Mouse (Mus musculus): Measurements from ENCODE around the gene Klhdc4. TPM values are rescaled to one million over a fixed set of nuclear protein-coding genes. Genes with fewer than 3 reads are reported as not detected.

Klhdc4 gene
- polyA plus RNA-seq, 1 experiment from 2014 or later = 44.4 TPM

DNA sequence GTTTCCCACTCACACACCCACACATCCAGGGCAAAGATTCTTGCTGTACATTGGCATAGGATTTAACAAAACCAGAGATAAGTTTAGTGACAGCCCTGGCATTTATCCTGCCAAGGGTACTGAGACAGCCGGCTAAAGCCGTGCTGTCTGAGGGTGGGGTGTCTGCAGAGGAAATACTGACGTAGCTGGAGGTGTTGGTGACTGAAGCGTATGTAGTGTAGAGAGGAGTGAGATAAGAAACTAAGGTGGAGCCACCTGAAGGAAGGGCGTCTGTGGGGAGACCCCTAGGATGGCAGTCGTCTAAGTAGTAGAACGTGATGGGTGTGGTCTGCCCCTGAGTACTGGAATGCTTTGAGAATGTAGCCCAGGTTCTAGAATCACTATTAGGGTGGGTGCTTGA lies 23.1 kb upstream of the Klhdc4 start:
- Histone ChIP-seq H3K4me1 (ENCODE audit: control insufficient read depth, insufficient read depth, low read length) (peaks cover 5% of the 10 kb centered on the region), H3K4me3 (ENCODE audit: low read length) (no peak overlapping the region), H3K36me3 (ENCODE audit: control insufficient read depth, insufficient read depth, low read length) (no peaks in the 10 kb centered on the region), H3K27ac (ENCODE audit: low read depth, low read length) (no peak overlapping the region), H3K4me2 (replicated peaks; ENCODE audit: low read depth, low read length) (no peak overlapping the region), H3K9ac (ENCODE audit: low read depth, low read length) (no peak overlapping the region), H3K9me3 (ENCODE audit: control insufficient read depth, low read length) (no peaks in the 10 kb centered on the region), H3K27me3 (ENCODE audit: control insufficient read depth, insufficient read depth, low read length) (no peaks in the 10 kb centered on the region)
- 59% methylated on average over 7 of the region's 7 CpGs for WGBS
- ATAC-seq (ENCODE audit: low FRiP score, low TSS enrichment) = no peak

DNA sequence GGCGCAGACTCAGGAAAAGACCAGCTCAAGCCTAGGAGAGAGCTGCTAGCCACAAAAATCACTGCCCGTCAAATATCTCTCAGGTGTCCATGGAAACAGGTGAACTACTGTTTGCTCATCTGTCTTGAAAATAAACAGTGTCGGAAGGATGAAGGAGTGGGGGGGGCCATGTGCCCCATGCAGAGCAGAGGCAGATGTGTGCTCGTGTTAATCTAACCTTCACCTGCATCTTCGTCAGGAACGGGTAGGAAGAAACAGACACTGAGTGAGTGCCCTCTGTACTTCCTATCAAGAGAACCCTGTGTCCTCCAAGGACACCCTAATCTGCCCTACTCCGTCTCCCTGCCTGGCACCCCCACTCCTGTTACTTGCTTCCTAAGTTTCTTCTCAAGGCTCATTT lies 22.3 kb upstream of the Klhdc4 start:
- H3K36me3 ChIP-seq (ENCODE audit: control insufficient read depth, insufficient read depth, low read length) = no peaks in the 10 kb centered on the region
- H3K4me2 ChIP-seq (replicated peaks; ENCODE audit: low read depth, low read length) = no peak overlapping the region
- no peak for ATAC-seq (ENCODE audit: low FRiP score, low TSS enrichment)
- H3K27ac ChIP-seq (ENCODE audit: low read depth, low read length) = no peak overlapping the region
- H3K27me3 ChIP-seq (ENCODE audit: control insufficient read depth, insufficient read depth, low read length) = no peaks in the 10 kb centered on the region
- H3K4me3 ChIP-seq (ENCODE audit: low read length) = no peak overlapping the region
- no peaks in the 10 kb centered on the region for H3K9me3 ChIP-seq (ENCODE audit: control insufficient read depth, low read length)
- H3K9ac ChIP-seq (ENCODE audit: low read depth, low read length) = no peak overlapping the region
- WGBS = 72% methylated on average over 7 of the region's 7 CpGs
- peaks cover 5% of the 10 kb centered on the region for H3K4me1 ChIP-seq (ENCODE audit: control insufficient read depth, insufficient read depth, low read length)

DNA sequence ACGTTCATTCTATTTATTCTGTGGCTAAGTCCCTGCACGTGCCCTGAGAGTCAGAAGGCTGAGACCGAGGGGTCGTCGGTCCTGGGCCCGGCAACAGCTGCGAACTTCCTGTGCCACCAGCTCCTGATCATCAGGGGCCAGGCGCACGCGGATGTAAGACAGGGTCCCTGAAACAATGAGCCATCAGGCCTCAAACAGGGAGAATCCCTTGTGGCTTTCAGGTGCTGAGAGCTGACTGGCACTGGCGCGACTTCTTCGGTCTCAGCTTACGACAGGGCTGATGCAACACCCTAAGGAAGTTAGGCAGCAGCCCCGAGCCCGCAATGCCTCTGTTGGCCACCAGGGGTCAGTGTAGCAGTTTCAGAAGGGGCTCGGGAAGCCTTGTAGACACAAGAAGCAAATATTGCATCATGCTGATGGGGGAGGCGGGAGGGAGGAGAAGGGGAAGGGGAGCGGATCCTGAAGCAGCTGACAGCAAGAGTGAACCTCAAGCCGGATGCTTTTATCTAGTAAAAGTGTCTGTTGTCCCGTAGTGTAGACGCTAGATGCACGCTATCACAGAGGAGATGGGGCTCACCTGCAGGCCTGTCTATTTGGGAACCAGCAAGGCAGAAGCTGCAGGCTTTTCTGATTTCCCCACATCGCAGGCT lies 21.6 kb upstream of the Klhdc4 start:
- H3K4me1 ChIP-seq (ENCODE audit: control insufficient read depth, insufficient read depth, low read length) = peaks cover 5% of the 10 kb centered on the region
- ATAC-seq (ENCODE audit: low FRiP score, low TSS enrichment) = peak; percentile 85

DNA sequence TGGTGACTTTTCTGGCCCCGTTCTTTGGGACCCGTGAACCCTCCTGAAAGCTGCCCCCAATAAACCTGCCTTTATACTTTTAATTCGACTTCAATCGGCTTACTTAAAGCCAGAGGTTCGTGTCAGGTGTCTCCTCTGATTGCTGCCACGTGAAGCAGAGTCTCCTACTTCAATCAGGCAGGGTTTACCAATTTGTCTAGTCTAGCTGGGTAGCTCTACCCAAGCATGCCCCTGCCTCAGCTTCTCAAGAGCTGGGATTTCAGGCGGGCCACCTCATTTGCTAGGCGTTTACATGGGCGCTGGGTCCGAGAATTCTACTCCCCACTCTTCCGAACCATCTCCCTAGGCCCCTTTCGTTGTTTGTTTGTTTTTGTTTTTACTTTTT lies 21.1 kb upstream of the Klhdc4 start:
- 44% methylated on average over 12 of the region's 12 CpGs for WGBS
- no peaks in the 10 kb centered on the region for H3K9me3 ChIP-seq (ENCODE audit: control insufficient read depth, low read length)
- ATAC-seq (ENCODE audit: low FRiP score, low TSS enrichment) = no peak; the same call in 1 of the 2 replicates
- peak overlapping the region; percentile 24 for H3K4me3 ChIP-seq (ENCODE audit: low read length)
- H3K36me3 ChIP-seq (ENCODE audit: control insufficient read depth, insufficient read depth, low read length) = no peaks in the 10 kb centered on the region
- peak overlapping the region; percentile 49 for H3K4me2 ChIP-seq (replicated peaks; ENCODE audit: low read depth, low read length)
- H3K27me3 ChIP-seq (ENCODE audit: control insufficient read depth, insufficient read depth, low read length) = no peaks in the 10 kb centered on the region
- no peak overlapping the region for H3K27ac ChIP-seq (ENCODE audit: low read depth, low read length)
- H3K9ac ChIP-seq (ENCODE audit: low read depth, low read length) = no peak overlapping the region
- H3K4me1 ChIP-seq (ENCODE audit: control insufficient read depth, insufficient read depth, low read length) = peaks cover 5% of the 10 kb centered on the region

More for the DNA sequence above, 21.6 kb upstream of the Klhdc4 start:
- 6% methylated on average over 24 of the region's 24 CpGs for WGBS
- H3K4me2 ChIP-seq (replicated peaks; ENCODE audit: low read depth, low read length) = peak overlapping the region; percentile 49
- H3K36me3 ChIP-seq (ENCODE audit: control insufficient read depth, insufficient read depth, low read length) = no peaks in the 10 kb centered on the region
- peak overlapping the region; percentile 24 for H3K4me3 ChIP-seq (ENCODE audit: low read length)
- H3K27me3 ChIP-seq (ENCODE audit: control insufficient read depth, insufficient read depth, low read length) = no peaks in the 10 kb centered on the region
- no peak overlapping the region; the same call in 1 of the 2 replicates for H3K9ac ChIP-seq (ENCODE audit: low read depth, low read length)
- no peaks in the 10 kb centered on the region for H3K9me3 ChIP-seq (ENCODE audit: control insufficient read depth, low read length)
- no peak overlapping the region for H3K27ac ChIP-seq (ENCODE audit: low read depth, low read length)

DNA sequence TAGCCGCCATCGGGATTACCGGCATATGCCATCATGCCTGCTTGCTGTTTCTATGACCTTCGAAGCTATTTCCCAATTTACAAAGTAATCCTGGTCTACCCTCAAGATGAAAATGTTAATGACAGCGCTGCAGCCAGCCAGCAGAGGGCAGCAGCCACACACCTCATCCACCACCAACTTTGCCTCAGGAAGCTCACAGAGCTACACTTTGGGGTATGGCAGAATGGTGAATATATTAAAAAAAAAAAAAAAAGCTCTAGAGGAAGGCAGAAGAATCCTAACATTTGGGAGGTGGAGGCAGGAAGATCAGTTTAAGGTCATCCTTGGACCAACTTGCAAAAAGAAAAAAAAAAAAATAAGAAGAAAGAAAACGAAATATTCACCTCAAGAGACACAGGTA lies 20.6 kb upstream of the Klhdc4 start:
- Histone ChIP-seq H3K27me3 (ENCODE audit: control insufficient read depth, insufficient read depth, low read length) (no peaks in the 10 kb centered on the region), H3K36me3 (ENCODE audit: control insufficient read depth, insufficient read depth, low read length) (no peaks in the 10 kb centered on the region), H3K9ac (ENCODE audit: low read depth, low read length) (no peak overlapping the region), H3K4me2 (replicated peaks; ENCODE audit: low read depth, low read length) (no peak overlapping the region), H3K9me3 (ENCODE audit: control insufficient read depth, low read length) (no peaks in the 10 kb centered on the region), H3K4me1 (ENCODE audit: control insufficient read depth, insufficient read depth, low read length) (peaks cover 5% of the 10 kb centered on the region), H3K27ac (ENCODE audit: low read depth, low read length) (no peak overlapping the region), H3K4me3 (ENCODE audit: low read length) (no peak overlapping the region)
- 11% methylated on average over 6 of the region's 6 CpGs for WGBS
- ATAC-seq (ENCODE audit: low FRiP score, low TSS enrichment) = 0 out of 2 replicates have a peak, but pooled peaks have one; percentile 36

DNA sequence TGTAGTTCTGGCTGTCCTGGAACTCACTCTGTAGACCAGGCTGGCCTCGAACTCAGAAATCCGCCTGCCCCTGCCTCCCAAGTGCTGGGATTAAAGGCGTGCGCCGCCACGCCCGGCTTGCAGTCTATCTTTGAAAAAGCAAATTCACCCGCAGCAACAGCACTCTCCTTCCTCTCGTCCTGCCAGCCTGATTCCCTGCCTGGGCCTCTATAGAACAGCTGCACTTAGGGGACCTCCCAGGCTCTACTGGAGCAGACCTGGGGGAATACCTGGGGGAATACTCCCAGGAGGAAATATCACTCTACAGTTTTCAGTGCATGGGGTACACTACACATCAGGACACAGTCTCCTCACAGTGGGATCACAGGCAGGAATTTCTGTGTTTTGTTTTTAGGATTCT lies 19.9 kb upstream of the Klhdc4 start:
- no peak for ATAC-seq (ENCODE audit: low FRiP score, low TSS enrichment)

DNA sequence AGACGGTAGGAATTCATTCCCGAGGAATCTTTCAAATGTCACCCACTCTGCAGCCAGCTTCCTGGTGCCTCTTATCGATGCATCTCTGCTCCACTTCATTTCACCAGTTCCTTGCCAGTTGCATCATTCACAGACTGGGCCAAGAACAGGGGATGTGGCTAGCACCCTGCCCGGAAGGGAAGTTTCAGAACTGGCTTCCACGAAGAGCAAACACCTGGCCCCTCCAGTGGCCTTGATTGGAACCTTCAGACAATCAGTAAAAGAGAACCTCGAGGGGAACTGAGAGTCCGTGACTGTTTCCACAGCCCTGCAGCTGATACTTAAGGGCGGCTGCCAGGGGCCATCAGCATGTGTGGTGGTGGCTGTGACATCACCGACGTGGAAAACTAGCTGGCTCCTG lies 19.1 kb upstream of the Klhdc4 start:
- Histone ChIP-seq H3K36me3 (ENCODE audit: control insufficient read depth, insufficient read depth, low read length) (no peaks in the 10 kb centered on the region), H3K27ac (ENCODE audit: low read depth, low read length) (no peak overlapping the region), H3K27me3 (ENCODE audit: control insufficient read depth, insufficient read depth, low read length) (no peaks in the 10 kb centered on the region), H3K9me3 (ENCODE audit: control insufficient read depth, low read length) (no peaks in the 10 kb centered on the region), H3K9ac (ENCODE audit: low read depth, low read length) (no peak overlapping the region), H3K4me2 (replicated peaks; ENCODE audit: low read depth, low read length) (no peak overlapping the region), H3K4me1 (ENCODE audit: control insufficient read depth, insufficient read depth, low read length) (peaks cover 5% of the 10 kb centered on the region), H3K4me3 (ENCODE audit: low read length) (no peak overlapping the region)
- no peak for ATAC-seq (ENCODE audit: low FRiP score, low TSS enrichment)
- 60% methylated on average over 10 of the region's 10 CpGs for WGBS

More for the DNA sequence above, 19.9 kb upstream of the Klhdc4 start:
- 74% methylated on average over 9 of the region's 9 CpGs for WGBS
- H3K4me1 ChIP-seq (ENCODE audit: control insufficient read depth, insufficient read depth, low read length) = peaks cover 5% of the 10 kb centered on the region
- H3K36me3 ChIP-seq (ENCODE audit: control insufficient read depth, insufficient read depth, low read length) = no peaks in the 10 kb centered on the region
- H3K9ac ChIP-seq (ENCODE audit: low read depth, low read length) = no peak overlapping the region
- H3K27me3 ChIP-seq (ENCODE audit: control insufficient read depth, insufficient read depth, low read length) = no peaks in the 10 kb centered on the region
- H3K27ac ChIP-seq (ENCODE audit: low read depth, low read length) = no peak overlapping the region
- no peak overlapping the region for H3K4me3 ChIP-seq (ENCODE audit: low read length)
- H3K9me3 ChIP-seq (ENCODE audit: control insufficient read depth, low read length) = no peaks in the 10 kb centered on the region
- no peak overlapping the region for H3K4me2 ChIP-seq (replicated peaks; ENCODE audit: low read depth, low read length)

DNA sequence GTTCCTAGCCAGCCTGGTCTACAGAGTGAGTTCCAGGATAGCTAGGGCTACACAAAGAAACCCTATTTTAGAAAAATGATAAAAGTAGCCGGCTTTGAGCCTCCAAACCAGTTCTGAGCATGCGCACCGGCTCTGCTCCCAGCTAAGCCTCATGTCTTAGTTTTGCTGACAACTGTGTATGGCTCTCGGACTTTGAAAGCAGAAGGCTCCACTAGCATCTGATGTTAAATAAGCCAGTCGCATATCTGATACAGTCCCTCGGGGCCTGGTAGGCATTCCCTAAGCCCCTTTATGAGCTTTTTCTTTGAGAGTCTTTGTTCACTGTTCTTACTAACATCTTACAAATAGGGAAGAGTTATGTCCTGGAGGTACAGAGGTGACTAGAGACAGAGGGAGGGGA lies 18.6 kb upstream of the Klhdc4 start:
- no peak overlapping the region for H3K27ac ChIP-seq (ENCODE audit: low read depth, low read length)
- H3K27me3 ChIP-seq (ENCODE audit: control insufficient read depth, insufficient read depth, low read length) = no peaks in the 10 kb centered on the region
- H3K4me2 ChIP-seq (replicated peaks; ENCODE audit: low read depth, low read length) = no peak overlapping the region
- WGBS = 59% methylated on average over 6 of the region's 6 CpGs
- no peak for ATAC-seq (ENCODE audit: low FRiP score, low TSS enrichment)
- H3K4me1 ChIP-seq (ENCODE audit: control insufficient read depth, insufficient read depth, low read length) = peaks cover 5% of the 10 kb centered on the region
- H3K36me3 ChIP-seq (ENCODE audit: control insufficient read depth, insufficient read depth, low read length) = no peaks in the 10 kb centered on the region
- H3K9ac ChIP-seq (ENCODE audit: low read depth, low read length) = no peak overlapping the region
- no peaks in the 10 kb centered on the region for H3K9me3 ChIP-seq (ENCODE audit: control insufficient read depth, low read length)
- H3K4me3 ChIP-seq (ENCODE audit: low read length) = no peak overlapping the region

DNA sequence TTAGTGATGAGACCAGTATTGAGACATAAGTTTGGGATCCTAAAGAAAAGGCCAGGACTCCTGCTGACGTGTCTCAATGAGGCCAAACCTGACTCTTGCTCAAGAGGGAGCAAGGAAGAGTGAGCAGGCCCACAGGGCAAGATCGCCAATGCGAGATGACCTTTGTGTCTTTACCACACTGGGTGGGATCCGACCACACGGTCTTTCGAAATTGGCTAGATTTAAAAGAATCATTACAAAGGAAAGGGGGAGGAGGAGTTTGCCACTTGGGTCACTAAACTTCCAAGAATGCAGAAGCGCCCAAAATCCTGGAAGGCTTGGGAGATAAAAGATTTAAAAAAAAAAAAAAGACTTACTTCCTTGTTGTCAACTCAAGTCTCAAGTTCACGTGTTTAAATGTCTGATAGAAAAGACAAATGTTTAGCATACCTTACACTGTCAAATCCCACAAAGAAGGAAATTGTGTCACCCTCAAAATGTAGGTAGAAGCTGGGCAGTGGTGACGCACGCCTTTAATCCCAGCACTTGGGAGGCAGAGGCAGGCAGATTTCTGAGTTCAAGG lies 18.0 kb upstream of the Klhdc4 start:
- H3K4me1 ChIP-seq (ENCODE audit: control insufficient read depth, insufficient read depth, low read length) = peaks cover 5% of the 10 kb centered on the region
- 73% methylated on average over 10 of the region's 10 CpGs for WGBS
- no peak overlapping the region for H3K9ac ChIP-seq (ENCODE audit: low read depth, low read length)
- H3K36me3 ChIP-seq (ENCODE audit: control insufficient read depth, insufficient read depth, low read length) = no peaks in the 10 kb centered on the region
- ATAC-seq (ENCODE audit: low FRiP score, low TSS enrichment) = no peak
- H3K27ac ChIP-seq (ENCODE audit: low read depth, low read length) = no peak overlapping the region
- no peaks in the 10 kb centered on the region for H3K27me3 ChIP-seq (ENCODE audit: control insufficient read depth, insufficient read depth, low read length)
- H3K4me3 ChIP-seq (ENCODE audit: low read length) = no peak overlapping the region
- H3K9me3 ChIP-seq (ENCODE audit: control insufficient read depth, low read length) = no peaks in the 10 kb centered on the region
- no peak overlapping the region for H3K4me2 ChIP-seq (replicated peaks; ENCODE audit: low read depth, low read length)

All from kidney, embryonic 14.5 days (tissue).